Mouse (Mus musculus): ENCODE data around the gene Psma7.

DNA sequence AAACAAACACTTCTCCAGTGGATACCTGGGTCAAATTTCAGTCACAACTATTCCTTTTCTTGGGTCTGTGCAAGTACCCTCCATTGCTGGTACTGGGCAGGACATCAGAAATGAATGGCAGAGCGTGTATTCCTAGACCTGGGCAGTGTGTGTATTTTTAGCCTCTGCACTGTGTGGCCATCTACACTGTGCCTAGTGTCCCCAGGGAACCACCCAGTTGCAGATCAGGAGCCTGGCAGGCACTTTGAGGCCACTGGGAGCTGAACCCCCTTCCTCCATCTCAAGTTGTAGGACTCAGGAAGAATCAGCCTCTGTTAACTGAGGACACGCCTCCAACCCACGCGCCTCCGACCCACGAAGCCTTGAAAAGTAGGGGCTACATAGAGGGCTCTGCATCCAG, 19.5 kb downstream of the Psma7 start:
- TF ChIP-seq POLR2A (IDR thresholded peaks at IDR 0.05; ENCODE audit: borderline replicate concordance, control insufficient read depth, low read depth, low read length) (no peak), CTCF (IDR thresholded peaks at IDR 0.05; ENCODE audit: control insufficient read depth, insufficient read depth, low read length) (no peak)
